Mouse (Mus musculus) A20 (cell line): ENCODE measurements around the gene Itih4.

Experiments used
- DNase-seq: peaks from one replicate; pipeline ENCODE4 v3.0.0-alpha.2; 2011; ENCODE audit warnings: low read depth, low spot score

Gene Itih4

GRCm38 (mm10) chr14:30886204-30886603 is at the start of gene Itih4:
TSS of gene Itih4 (plus strand) at chr14:30886476.
- no peak for DNase-seq

GRCm38 (mm10) chr14:30837416-30837996 is 48.8 kb upstream of the Itih4 start:
- DNase-seq: no peak

- DNase-seq: no peak
Observed at GRCm38 (mm10) chr14:30843701-30844100, 42.6 kb upstream of the Itih4 start.

- no peak for DNase-seq
Observed at GRCm38 (mm10) chr14:30850504-30850903, 35.8 kb upstream of the Itih4 start.

GRCm38 (mm10) chr14:30852325-30852724 is 34.0 kb upstream of the Itih4 start:
- DNase-seq: no peak

GRCm38 (mm10) chr14:30855316-30855715 is 31.0 kb upstream of the Itih4 start:
- DNase-seq: no peak

GRCm38 (mm10) chr14:30856885-30857507 is 29.3 kb upstream of the Itih4 start:
- no peak for DNase-seq

GRCm38 (mm10) chr14:30857990-30858389 is 28.3 kb upstream of the Itih4 start:
- DNase-seq: peak; percentile 58

- DNase-seq: no peak
Observed at GRCm38 (mm10) chr14:30861421-30862125, 24.7 kb upstream of the Itih4 start.

GRCm38 (mm10) chr14:30862368-30862767 is 23.9 kb upstream of the Itih4 start:
- no peak for DNase-seq

GRCm38 (mm10) chr14:30865311-30865710 is 21.0 kb upstream of the Itih4 start:
- peak; percentile 60 for DNase-seq

GRCm38 (mm10) chr14:30867042-30867441 is 19.2 kb upstream of the Itih4 start:
- DNase-seq: peak; percentile 75

GRCm38 (mm10) chr14:30868826-30869225 is 17.4 kb upstream of the Itih4 start:
- no peak for DNase-seq

GRCm38 (mm10) chr14:30869391-30869801 is 16.9 kb upstream of the Itih4 start:
- DNase-seq: no peak

- no peak for DNase-seq
Observed at GRCm38 (mm10) chr14:30870206-30871147, 15.8 kb upstream of the Itih4 start.

- DNase-seq: no peak
Observed at GRCm38 (mm10) chr14:30874095-30874700, 12.1 kb upstream of the Itih4 start.

- DNase-seq: no peak
Observed at GRCm38 (mm10) chr14:30875130-30875865, 11.0 kb upstream of the Itih4 start.

GRCm38 (mm10) chr14:30875955-30876354 is 10.3 kb upstream of the Itih4 start:
- no peak for DNase-seq

- no peak for DNase-seq
Observed at GRCm38 (mm10) chr14:30876451-30876850, 9.8 kb upstream of the Itih4 start.

GRCm38 (mm10) chr14:30877827-30878226 is 8.4 kb upstream of the Itih4 start:
- DNase-seq: no peak
